Mouse (Mus musculus) erythroblast, embryonic 14.5 days (primary cell): ENCODE measurements around the gene Slc26a1.

Experiments used
- GATA1 ChIP-seq: IDR thresholded peaks from 2 replicates; pipeline ENCODE4 v1.6.1; 2012; ENCODE audit warnings: low read length, inconsistent platforms, mixed read lengths
- TAL1 ChIP-seq: IDR thresholded peaks from 3 replicates; pipeline ENCODE4 v1.6.1; 2012; ENCODE audit warnings: low read length, inconsistent platforms, mixed read lengths

DNA sequence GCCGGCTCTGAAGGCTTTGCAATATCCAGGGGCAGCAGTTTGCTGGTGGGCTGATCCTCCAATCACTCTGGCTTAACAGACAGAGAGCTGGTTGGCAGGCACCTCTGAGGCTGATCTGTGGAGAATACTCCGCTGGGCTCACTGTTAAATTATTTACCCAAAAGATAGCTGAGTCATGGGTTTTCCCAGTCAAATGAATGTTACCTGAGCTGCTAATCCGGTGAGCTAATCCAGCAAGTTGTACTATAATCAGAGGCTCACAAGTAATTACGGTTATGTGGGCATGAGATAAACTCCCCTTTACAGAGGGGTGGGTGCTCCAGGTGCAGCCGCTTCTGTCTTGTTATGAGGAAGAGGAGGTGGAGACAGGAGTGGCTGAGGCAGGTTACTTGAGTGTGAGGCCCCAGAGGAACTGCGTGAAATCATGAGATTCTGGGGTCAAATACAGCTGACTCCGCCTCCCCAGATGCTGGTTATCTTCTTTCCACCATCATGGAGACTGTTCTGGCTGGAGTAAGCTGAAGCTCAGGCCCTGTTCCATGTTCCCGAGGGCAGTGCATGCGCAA, at the start of gene Slc26a1:
- TF ChIP-seq GATA1, result peak; percentile 81
- no peak for TF ChIP-seq TAL1
